Mouse (Mus musculus): ENCODE results near the gene Nyx. TPM values are rescaled to one million over a fixed set of nuclear protein-coding genes. Genes with fewer than 3 reads are reported as not detected.

The Nyx gene
- not detected for polyA plus RNA-seq (2017; shearing (Covaris generic))

DNA sequence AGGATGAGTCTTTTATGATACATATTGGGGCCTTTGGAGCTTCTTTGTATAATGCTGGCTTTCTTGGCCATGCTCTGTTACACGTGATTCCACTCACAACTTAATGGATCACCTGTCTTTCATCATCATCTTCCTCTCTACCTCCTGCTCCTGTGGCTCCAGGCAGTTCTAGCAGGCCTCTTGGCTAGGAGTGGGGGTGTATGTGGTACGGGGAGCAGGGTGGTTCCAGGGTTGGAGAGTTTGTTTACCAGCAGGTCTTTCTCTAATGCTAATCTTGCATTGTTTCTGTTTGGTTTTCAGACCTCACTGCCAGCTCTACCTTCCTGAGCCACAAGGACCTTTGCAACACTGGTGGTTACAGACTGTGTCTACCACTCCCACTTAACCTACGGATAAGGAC, at the start of gene Nyx:
Nyx (plus strand) TSS at position 301 of the 400 bp plus-strand sequence.

Other genes starting within 250 kb of the Nyx start
- 10 to 100 TPM; 60.6 to 84.0 TPM for gene Ddx3x, start 185.1 kb upstream of the Nyx start, polyA plus RNA-seq (2017; shearing (Covaris generic))
- 10 to 100 TPM in 1 of 2 experiments, 1 to 10 TPM in 1; 2.7 to 12.7 TPM for gene Gpr34, start 166.0 kb downstream of the Nyx start, polyA plus RNA-seq (2017; shearing (Covaris generic))
- not detected for gene Gpr82, start 195.3 kb downstream of the Nyx start, polyA plus RNA-seq (2017; shearing (Covaris generic))

Measured in activated CD4-positive, CD25-positive, alpha-beta regulatory T cell (primary cell).